Mouse (Mus musculus): Measurements from ENCODE around the gene Slc18a3.

DNA sequence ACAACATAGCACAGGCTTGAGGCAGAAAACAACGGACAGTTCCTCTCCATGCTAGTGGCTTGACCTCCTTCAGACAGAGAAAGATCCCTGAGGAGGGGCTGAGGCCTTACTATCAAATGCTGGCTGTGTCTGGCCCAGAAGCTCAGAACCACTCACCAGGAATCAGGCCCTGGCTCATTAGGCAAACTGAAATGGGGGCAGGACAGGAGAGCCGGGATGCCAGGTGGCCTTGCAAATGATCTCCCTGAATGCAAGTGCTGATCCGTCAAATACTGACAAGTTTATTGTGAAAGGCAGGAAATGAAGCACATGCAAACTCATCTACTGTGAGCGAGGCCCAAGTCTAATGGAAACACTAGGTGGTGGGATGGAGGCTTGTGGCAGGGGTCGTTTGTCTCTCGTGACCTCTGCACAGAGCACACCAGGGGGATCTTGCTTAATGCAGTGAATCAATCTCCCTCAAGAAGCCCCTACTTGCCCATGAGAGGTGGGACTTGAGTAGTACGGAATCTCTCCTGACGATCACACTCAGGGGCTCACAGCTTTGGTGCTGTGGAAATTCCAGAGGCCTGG, 35.5 kb downstream of the Slc18a3 start:
- TF ChIP-seq CTCF (IDR thresholded peaks at IDR 0.05; ENCODE audit: insufficient read depth, low read depth, low read length): no peak
- no peak for TF ChIP-seq POLR2A (IDR thresholded peaks at IDR 0.05; ENCODE audit: insufficient read depth, low read depth, low read length)
